Mouse (Mus musculus) heart, postnatal 14 days (tissue): ENCODE results near the gene Gigyf1. TPM values are rescaled to one million over a fixed set of nuclear protein-coding genes. Genes with fewer than 3 reads are reported as not detected.
A peak's percentile ranks its signal among the peaks of the same experiment; 100 is the strongest.

Source experiments
- DNase-seq, 2 experiments: peaks; one replicate each; pipeline ENCODE4 v3.0.0; 2021 to 2022
- intact Hi-C: fragments of 180-260 bp; cut with DNase I; formaldehyde crosslinking; loops from one replicate; pipeline ENCODE4 v1.15.1; 2025
- total RNA-seq, 2 experiments: library from RNA; stranded (reverse); gene quantifications; 2 replicates each; pipeline ENCODE4 v1.2.3; 2021

Gigyf1 gene
- total RNA-seq, 2 experiments from 2014 or later, result 28.3 to 33.8 TPM

- DNase-seq, result peak in 1 of 2 experiments; percentile 63
- intact Hi-C loops, result loop anchor here (5.0 kb wide), 2 partner anchors 139 to 244 kb away; no protein-coding TSS in a partner anchor
Observed at GRCm38 (mm10) chr5:137512847-137513794, 5.2 kb upstream of the Gigyf1 start.

GRCm38 (mm10) chr5:137513951-137514721 is 4.2 kb upstream of the Gigyf1 start:
- DNase-seq, result no peak
- intact Hi-C loops, result loop anchor here (5.0 kb wide), 2 partner anchors 138 to 243 kb away; no protein-coding TSS in a partner anchor

GRCm38 (mm10) chr5:137514811-137515210 is 3.5 kb upstream of the Gigyf1 start:
- no peak for DNase-seq
- intact Hi-C loops, result loop anchor here (5.0 kb wide), 3 partner anchors 117 to 242 kb away; no protein-coding TSS in a partner anchor

- intact Hi-C loops, result loop anchor here (5.0 kb wide), 1 partner anchor 112 kb away; no protein-coding TSS in a partner anchor
- DNase-seq, result no peak
Observed at GRCm38 (mm10) chr5:137519691-137520550, 1.6 kb downstream of the Gigyf1 start.

GRCm38 (mm10) chr5:137521861-137522260 is 3.5 kb downstream of the Gigyf1 start:
- DNase-seq, result no peak
- intact Hi-C loops, result no loop called here

DNA sequence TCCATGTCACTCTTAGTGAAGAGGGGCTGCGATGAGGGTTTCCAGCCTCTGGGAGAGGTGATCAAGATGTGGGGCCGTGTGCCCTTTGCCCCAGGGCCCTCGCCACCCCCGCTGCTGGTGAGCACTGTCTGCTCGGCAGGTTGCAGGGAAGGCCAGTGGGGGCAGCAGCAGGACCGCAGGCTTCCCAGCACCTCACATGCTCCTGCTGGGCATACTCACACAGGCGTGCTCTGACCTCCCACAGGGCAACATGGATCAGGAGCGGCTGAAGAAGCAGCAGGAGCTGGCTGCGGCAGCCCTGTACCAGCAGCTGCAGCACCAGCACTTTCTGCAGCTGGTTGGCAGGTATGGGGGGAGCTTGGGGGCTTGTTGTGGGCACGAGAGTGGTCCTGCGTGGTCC is 4.4 kb downstream of the Gigyf1 start:
- no peak for DNase-seq
- intact Hi-C loops, result no loop called here

DNA sequence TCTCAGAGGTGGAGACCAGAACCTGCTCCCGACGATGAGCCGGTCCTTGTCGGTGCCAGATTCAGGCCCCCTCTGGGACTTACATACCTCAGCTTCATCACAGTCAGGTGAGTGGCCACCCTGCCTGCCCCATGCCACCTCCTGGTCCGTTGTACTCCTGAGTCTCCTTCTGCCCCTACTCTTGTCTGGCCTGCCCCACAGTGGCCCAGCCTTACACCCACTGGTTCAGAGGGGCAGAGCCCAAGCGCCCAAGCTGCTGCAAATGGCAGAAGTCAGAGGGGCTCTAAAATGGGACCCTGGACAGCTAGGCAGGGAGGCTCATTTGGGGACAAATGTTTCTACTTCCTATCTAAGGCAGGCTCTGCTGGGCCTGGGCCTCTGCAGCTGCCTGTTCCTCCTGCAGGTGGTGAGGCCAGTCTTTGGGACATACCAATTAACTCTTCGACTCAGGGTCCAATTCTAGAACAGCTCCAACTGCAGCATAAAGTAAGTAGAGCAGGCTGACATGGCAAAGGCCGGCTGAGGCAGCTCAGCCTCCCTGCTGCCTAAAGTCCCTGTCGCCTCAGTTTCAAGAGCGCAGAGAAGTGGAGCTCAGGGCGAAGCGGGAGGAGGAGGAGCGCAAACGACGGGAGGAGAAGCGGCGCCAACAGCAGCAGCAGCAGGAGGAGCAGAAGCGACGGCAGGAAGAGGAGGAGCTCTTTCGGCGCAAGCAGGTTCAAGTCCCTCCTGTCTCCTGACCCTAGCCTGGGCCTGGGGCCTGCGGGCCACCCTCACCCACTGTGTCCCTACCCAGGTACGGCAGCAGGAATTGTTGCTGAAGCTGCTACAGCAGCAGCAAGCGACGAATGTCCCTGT is 5.3 kb downstream of the Gigyf1 start:
- intact Hi-C loops, result no loop called here
- DNase-seq, result no peak

DNA sequence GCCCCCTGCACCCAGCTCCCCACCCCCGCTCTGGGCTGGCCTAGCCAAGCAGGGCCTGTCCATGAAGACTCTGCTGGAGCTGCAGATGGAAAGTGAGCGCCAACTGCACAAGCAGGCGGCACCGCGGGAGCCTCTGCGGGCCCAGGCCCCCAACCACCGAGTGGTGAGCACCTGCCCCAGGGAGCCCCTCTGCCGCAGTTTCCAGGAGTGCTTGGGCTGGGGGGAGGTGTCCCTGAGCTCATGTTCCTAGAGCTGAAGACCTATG is 5.8 kb downstream of the Gigyf1 start:
- DNase-seq, result no peak
- intact Hi-C loops, result no loop called here

- intact Hi-C loops, result no loop called here
- DNase-seq, result no peak
Observed at GRCm38 (mm10) chr5:137524671-137525070, 6.3 kb downstream of the Gigyf1 start.

- intact Hi-C loops, result no loop called here
- DNase-seq, result no peak
Observed at GRCm38 (mm10) chr5:137525511-137525910, 7.2 kb downstream of the Gigyf1 start.

- intact Hi-C loops, result no loop called here
- DNase-seq, result peak in 1 of 2 experiments; percentile 55
Observed at GRCm38 (mm10) chr5:137526192-137526936, 8.0 kb downstream of the Gigyf1 start.

GRCm38 (mm10) chr5:137527413-137527812 is 9.1 kb downstream of the Gigyf1 start:
- intact Hi-C loops, result no loop called here
- no peak for DNase-seq

DNA sequence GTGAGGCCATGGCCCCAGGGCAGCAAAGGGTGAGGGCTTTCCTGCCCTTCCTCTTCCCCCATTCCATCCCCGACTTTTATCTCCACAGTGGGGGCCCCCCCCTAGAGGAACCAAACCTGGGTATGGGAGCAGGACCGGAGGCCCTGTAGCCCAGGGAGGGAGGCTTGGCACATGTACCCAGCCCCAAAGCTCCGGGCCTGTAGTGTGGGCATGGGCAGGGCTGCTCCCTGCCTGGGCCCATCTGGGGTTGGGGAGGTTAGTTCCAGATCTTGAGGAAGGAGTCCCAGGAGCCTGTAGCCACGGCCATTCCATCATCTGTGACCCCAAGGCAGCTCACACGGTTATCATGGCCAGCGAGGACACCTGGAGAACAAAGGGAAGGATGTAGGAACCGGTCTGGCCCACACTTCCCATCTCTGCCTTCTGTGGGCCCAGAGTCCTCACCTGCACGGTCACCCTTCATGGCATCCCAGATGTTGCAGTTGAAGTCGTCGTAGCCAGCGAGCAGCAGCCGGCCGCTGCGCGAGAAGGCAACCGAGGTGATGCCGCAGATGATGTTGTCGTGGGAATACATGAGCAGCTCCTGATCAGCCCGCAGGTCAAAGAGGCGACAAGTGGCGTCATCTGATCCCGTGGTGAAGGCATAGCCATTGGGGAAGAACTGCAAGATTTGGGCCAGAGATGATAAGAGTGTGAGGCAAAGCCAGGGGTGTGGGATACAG is 10.1 kb downstream of the Gigyf1 start:
- no peak for DNase-seq
- intact Hi-C loops, result no loop called here

GRCm38 (mm10) chr5:137529221-137529995 is 11.1 kb downstream of the Gigyf1 start:
- DNase-seq, result no peak
- intact Hi-C loops, result no loop called here

DNA sequence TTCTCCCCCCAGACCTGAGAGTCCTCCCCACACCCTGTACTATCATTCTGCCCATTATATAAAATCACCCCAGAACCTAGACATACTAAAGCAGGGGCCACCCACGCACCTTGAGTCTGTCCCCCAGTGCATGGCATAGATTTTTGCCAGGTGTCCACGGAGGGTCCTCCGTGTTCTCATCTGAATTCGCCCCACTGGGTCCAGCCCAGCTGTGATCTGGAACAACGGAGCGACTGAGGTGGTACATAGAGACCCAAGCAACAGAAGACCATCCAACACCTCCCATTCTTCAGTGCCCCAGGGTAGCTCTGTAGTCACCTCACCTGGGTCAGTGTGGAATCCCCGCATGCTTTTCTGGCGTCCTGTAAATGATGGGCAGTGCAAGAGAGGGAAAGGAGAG is 11.7 kb downstream of the Gigyf1 start:
- no peak for DNase-seq
- intact Hi-C loops, result loop anchor here (5.0 kb wide), 2 partner anchors 102 to 217 kb away; partner anchors contain the start of gene Tsc22d4

DNA sequence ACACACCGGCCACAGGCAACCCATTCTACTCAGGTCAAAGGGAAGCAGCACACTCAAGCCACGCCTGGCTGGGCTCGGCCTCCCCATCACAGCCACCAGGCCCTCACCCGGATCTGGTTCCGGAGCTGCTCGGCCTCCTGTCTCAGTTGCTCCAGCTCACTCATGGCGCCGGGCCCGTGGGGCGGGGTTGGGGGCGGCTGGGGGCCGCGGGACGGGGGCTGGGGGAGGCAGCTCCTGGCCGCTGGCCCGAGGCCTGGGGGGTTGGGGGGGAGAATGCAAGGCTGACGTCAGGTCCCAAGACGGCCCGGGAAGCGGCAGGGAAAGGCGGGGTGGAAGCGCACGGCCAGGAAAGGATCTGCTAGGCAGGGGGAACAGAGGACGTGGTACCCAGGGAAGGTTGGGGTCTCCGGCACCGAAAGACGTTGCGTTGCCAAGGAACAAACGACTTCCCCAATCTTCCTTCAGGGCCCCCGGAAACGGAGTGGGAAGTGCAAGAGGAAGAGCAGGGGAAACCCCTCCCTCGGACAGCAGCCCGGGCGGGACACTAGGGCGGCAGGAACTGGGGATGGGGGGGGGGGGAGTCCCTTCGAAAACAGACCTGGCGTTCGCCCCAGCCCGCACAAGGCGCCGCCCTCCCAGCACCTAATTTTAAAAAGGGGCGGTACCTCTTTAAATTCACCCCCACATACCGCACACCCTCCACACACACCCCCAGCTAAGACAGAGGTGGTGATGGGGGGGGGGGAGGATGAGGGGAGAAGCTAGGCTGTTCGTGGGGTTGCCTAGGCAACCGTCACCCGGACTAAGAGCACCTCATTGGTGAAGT is 12.5 kb downstream of the Gigyf1 start:
- intact Hi-C loops, result loop anchor here (5.0 kb wide), 2 partner anchors 102 to 216 kb away; partner anchors contain the start of gene Tsc22d4
- DNase-seq, result peak; percentile 81 to 82
